Mouse (Mus musculus) forebrain, embryonic 16.5 days (tissue): Measurements from ENCODE around the gene Akap3. TPM values are rescaled to one million over a fixed set of nuclear protein-coding genes. Genes with fewer than 3 reads are reported as not detected.

Experiments
- ATAC-seq: fragments of 200-750 bp; cut with Nextera tagmentation; 2 replicates; pipeline ENCODE4 v1.8.0; 2017; ENCODE audit warnings: mild to moderate bottlenecking, moderate library complexity
- H3K27ac ChIP-seq: fragments of 300-500 bp; sonication (generic); 2 replicates; pipeline ENCODE4 v1.5.1; 2014; ENCODE audit warnings: low read length, control low read depth
- H3K27me3 ChIP-seq: fragments of 300-500 bp; sonication (generic); replicated peaks from 2 replicates; pipeline ENCODE4 v1.6.1; 2014; ENCODE audit warnings: low read length; ENCODE audit not compliant: control insufficient read depth, insufficient read depth
- H3K36me3 ChIP-seq: fragments of 300-500 bp; sonication (generic); 2 replicates; pipeline ENCODE4 v1.6.1; 2014; ENCODE audit not compliant: control insufficient read depth, insufficient read depth
- H3K4me1 ChIP-seq: fragments of 300-500 bp; sonication (generic); replicated peaks from 2 replicates; pipeline ENCODE4 v1.6.1; 2014; ENCODE audit warnings: low read length; ENCODE audit not compliant: control insufficient read depth, insufficient read depth
- H3K4me2 ChIP-seq: fragments of 300-500 bp; sonication (generic); 2 replicates; pipeline ENCODE4 v1.6.1; 2014; ENCODE audit warnings: mild to moderate bottlenecking, low read length, control low read depth
- H3K4me3 ChIP-seq: fragments of 300-500 bp; sonication (generic); replicated peaks from 2 replicates; pipeline ENCODE4 v1.5.1; 2014; ENCODE audit warnings: mild to moderate bottlenecking, low read length, control low read depth
- H3K9ac ChIP-seq: fragments of 300-500 bp; sonication (generic); replicated peaks from 2 replicates; pipeline ENCODE4 v1.6.1; 2014; ENCODE audit warnings: low read depth, low read length, control low read depth
- H3K9me3 ChIP-seq: fragments of 300-500 bp; sonication (generic); 2 replicates; pipeline ENCODE4 v1.6.1; 2016; ENCODE audit warnings: low read length; ENCODE audit not compliant: control insufficient read depth
- WGBS: fragments of 180-500 bp; shearing (Covaris S2); extraction: QIAGEN DNeasy Blood & Tissue Kit; methylation state at CpG from one replicate; pipeline ENCODE4 v1.1.7; 2014; 5-methylcytosine and 5-hydroxymethylcytosine counted together
- polyA plus RNA-seq: library from polyadenylated mRNA; unstranded; fragments of >200 nt; fragmentation: Nextera tagmentation; extraction: Ambion mirVana; gene quantifications from 2 replicates; pipeline ENCODE4 v1.2.1, GENCODE M21; 2015

The Akap3 gene
- polyA plus RNA-seq: 0.06 TPM in 1 of 2 replicates, not detected in the other

DNA sequence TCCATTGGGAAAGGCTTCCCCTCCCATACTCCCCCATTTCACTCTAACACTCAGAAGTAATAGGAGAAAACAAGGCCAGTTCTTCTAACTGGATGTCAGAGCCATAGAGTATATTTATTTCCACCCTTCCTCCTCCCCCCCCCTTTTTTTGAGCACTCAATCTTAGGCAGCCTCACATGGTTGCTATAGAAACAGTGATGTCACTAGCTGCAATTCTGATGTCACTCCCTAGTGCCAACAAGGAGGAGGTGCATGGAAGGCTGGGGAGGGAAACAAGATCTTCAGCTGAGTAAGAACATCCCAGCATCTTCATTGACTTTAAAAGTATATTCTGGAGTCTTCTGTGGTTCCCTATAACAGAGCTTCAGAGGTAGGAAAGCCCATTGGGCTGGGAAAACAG lies at the start of gene Akap3:
Akap3 (plus strand) TSS at position 218 of the 400 bp plus-strand sequence.
- Histone ChIP-seq H3K9me3 (no peaks in the 10 kb centered on the region), H3K9ac (no peak within 1 kb of the TSS), H3K27me3 (no peaks in the 10 kb centered on the region; the same call in 1 of the 2 replicates), H3K36me3 (no peaks in the 10 kb centered on the region), H3K4me1 (peaks cover 10% of the 10 kb centered on the region), H3K27ac (no peak within 1 kb of the TSS), H3K4me2 (no peak within 1 kb of the TSS), H3K4me3 (no peak within 1 kb of the TSS)
- ATAC-seq: no peak

- no peaks in the 10 kb centered on the region for H3K36me3 ChIP-seq
- no peak for ATAC-seq
These were observed 46.1 kb upstream of the Akap3 start for GRCm38 (mm10) chr6:126806783-126807182.

GRCm38 (mm10) chr6:126808134-126808533 lies 44.8 kb upstream of the Akap3 start:
- no peaks in the 10 kb centered on the region for H3K9me3 ChIP-seq

More at GRCm38 (mm10) chr6:126806783-126807182, 46.1 kb upstream of the Akap3 start:
- Histone ChIP-seq H3K4me3 (no peak overlapping the region), H3K9me3 (no peaks in the 10 kb centered on the region), H3K4me2 (no peak overlapping the region), H3K9ac (no peak overlapping the region), H3K27ac (no peak overlapping the region), H3K4me1 (0 out of 2 replicates have a peak, but pooled peaks cover 4% of the 10 kb centered on the region), H3K27me3 (no peaks in the 10 kb centered on the region)
- 88% methylated on average over 3 of the region's 3 CpGs for WGBS

DNA sequence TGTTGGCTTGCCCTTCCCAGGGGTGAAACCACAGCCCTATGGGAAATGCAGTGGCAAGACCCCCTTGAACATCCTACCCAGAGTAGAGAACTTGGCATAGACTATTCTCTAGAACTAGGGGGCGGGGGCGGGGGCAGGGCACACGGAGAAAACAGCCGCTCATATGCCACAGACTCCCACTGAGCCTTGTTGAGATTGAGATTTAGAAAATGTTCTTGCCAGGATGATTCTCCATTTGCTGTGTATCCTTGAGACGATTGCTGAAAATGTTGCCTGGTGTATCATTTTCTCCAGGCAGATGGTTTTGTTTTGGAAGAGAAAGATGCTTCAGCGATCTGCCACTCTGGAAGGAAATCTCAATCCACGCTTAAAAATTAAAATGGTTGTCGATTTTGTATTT lies 44.3 kb upstream of the Akap3 start:
- no peak overlapping the region for H3K4me3 ChIP-seq
- H3K27me3 ChIP-seq: no peaks in the 10 kb centered on the region
- H3K27ac ChIP-seq: no peak overlapping the region
- no peaks in the 10 kb centered on the region for H3K9me3 ChIP-seq
- H3K4me1 ChIP-seq: no peaks in the 10 kb centered on the region
- no peak overlapping the region for H3K4me2 ChIP-seq
- H3K9ac ChIP-seq: no peak overlapping the region
- H3K36me3 ChIP-seq: no peaks in the 10 kb centered on the region
- WGBS: 79% methylated on average over 8 of the region's 8 CpGs
- no peak for ATAC-seq

More at GRCm38 (mm10) chr6:126808134-126808533, 44.8 kb upstream of the Akap3 start:
- no peak overlapping the region for H3K4me3 ChIP-seq
- H3K4me2 ChIP-seq: no peak overlapping the region
- 0 out of 2 replicates have a peak, but pooled peaks cover 2% of the 10 kb centered on the region for H3K4me1 ChIP-seq
- no peak overlapping the region for H3K9ac ChIP-seq
- no peaks in the 10 kb centered on the region for H3K27me3 ChIP-seq
- no peaks in the 10 kb centered on the region for H3K36me3 ChIP-seq
- no peak for ATAC-seq
- WGBS: 69% methylated on average over 4 of the region's 4 CpGs
- no peak overlapping the region for H3K27ac ChIP-seq

DNA sequence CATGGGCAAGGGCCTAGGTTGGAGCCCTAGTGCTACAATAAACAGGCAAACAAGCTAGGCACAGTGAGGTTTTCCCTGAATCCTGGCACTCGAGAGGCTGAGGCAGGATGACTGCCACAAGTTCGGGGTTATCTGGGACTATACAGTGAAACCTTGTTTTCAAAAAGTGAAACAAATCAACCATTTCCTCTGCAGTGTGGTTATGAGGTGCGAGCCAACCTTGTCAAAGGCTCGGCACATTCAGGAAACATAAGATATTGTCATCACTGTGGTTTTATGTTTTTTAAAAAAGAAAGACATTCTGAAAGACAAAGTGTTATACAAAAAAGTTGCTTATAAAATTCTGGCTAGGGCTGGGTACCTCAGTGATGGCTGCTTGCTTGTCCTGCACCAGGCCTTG lies 41.4 kb upstream of the Akap3 start:
- Histone ChIP-seq H3K9ac (no peak overlapping the region), H3K4me2 (no peak overlapping the region), H3K27me3 (no peaks in the 10 kb centered on the region), H3K4me1 (0 out of 2 replicates have a peak, but pooled peaks cover 2% of the 10 kb centered on the region), H3K9me3 (no peaks in the 10 kb centered on the region), H3K36me3 (no peaks in the 10 kb centered on the region), H3K27ac (no peak overlapping the region), H3K4me3 (no peak overlapping the region)
- WGBS: 90% methylated on average over 4 of the region's 4 CpGs
- ATAC-seq: no peak

GRCm38 (mm10) chr6:126815206-126815750 lies 37.6 kb upstream of the Akap3 start:
- Histone ChIP-seq H3K27ac (no peak overlapping the region), H3K36me3 (peaks cover 5% of the 10 kb centered on the region), H3K4me1 (0 out of 2 replicates have a peak, but pooled peaks cover 2% of the 10 kb centered on the region), H3K9me3 (no peaks in the 10 kb centered on the region), H3K27me3 (no peaks in the 10 kb centered on the region), H3K9ac (no peak overlapping the region), H3K4me2 (no peak overlapping the region), H3K4me3 (no peak overlapping the region)
- 0 out of 2 replicates have a peak, but pooled peaks have one; percentile 26 for ATAC-seq
- 49% methylated on average over 6 of the region's 6 CpGs for WGBS

- peaks cover 11% of the 10 kb centered on the region for H3K36me3 ChIP-seq
- H3K4me2 ChIP-seq: no peak overlapping the region
- 0 out of 2 replicates have a peak, but pooled peaks cover 2% of the 10 kb centered on the region for H3K4me1 ChIP-seq
- no peak overlapping the region for H3K27ac ChIP-seq
- H3K9ac ChIP-seq: no peak overlapping the region
- H3K9me3 ChIP-seq: no peaks in the 10 kb centered on the region
- no peaks in the 10 kb centered on the region for H3K27me3 ChIP-seq
- H3K4me3 ChIP-seq: no peak overlapping the region
- ATAC-seq: no peak
- 91% methylated on average over 8 of the region's 8 CpGs for WGBS
These were observed 36.6 kb upstream of the Akap3 start for GRCm38 (mm10) chr6:126816338-126816737.

GRCm38 (mm10) chr6:126823087-126823486 lies 29.8 kb upstream of the Akap3 start:
- peak; percentile 74 for ATAC-seq
- no peak overlapping the region for H3K4me3 ChIP-seq
- no peaks in the 10 kb centered on the region for H3K4me1 ChIP-seq
- 76% methylated on average over 3 of the region's 3 CpGs for WGBS
- H3K9ac ChIP-seq: no peak overlapping the region
- no peak overlapping the region for H3K4me2 ChIP-seq
- no peaks in the 10 kb centered on the region for H3K9me3 ChIP-seq
- no peak overlapping the region for H3K27ac ChIP-seq
- H3K36me3 ChIP-seq: peaks cover 29% of the 10 kb centered on the region
- no peaks in the 10 kb centered on the region for H3K27me3 ChIP-seq

- WGBS: 89% methylated on average over 8 of the region's 8 CpGs
- Histone ChIP-seq H3K9me3 (no peaks in the 10 kb centered on the region), H3K36me3 (peaks cover 31% of the 10 kb centered on the region; the same call in 1 of the 2 replicates), H3K4me3 (no peak overlapping the region), H3K4me1 (no peaks in the 10 kb centered on the region), H3K27me3 (no peaks in the 10 kb centered on the region), H3K4me2 (no peak overlapping the region), H3K9ac (no peak overlapping the region), H3K27ac (no peak overlapping the region)
- ATAC-seq: no peak
These were observed 16.3 kb upstream of the Akap3 start for GRCm38 (mm10) chr6:126836628-126837027.
